Mouse (Mus musculus) heart, postnatal 0 days (tissue): ENCODE results near the gene Timm10b. TPM values are rescaled to one million over a fixed set of nuclear protein-coding genes. Genes with fewer than 3 reads are reported as not detected.
A peak's percentile ranks its signal among the peaks of the same experiment; 100 is the strongest.

Experiments
- ATAC-seq: fragments of 200-750 bp; cut with Nextera tagmentation; 2 replicates; pipeline ENCODE4 v1.8.0; 2017; ENCODE audit warnings: low read depth, moderate number of reproducible peaks, moderate library complexity; ENCODE audit not compliant: insufficient read depth
- DNase-seq: peaks from one replicate; pipeline ENCODE4 v3.0.0-alpha.2; 2016; ENCODE audit warnings: low spot score
- H3K27ac ChIP-seq: fragments of 300-500 bp; sonication (generic); 2 replicates; pipeline ENCODE4 v1.5.1; 2014; ENCODE audit warnings: low read depth, mild to moderate bottlenecking
- H3K27me3 ChIP-seq: fragments of 300-500 bp; sonication (generic); 2 replicates; pipeline ENCODE4 v1.6.1; 2014; ENCODE audit warnings: low read length, mixed read lengths; ENCODE audit not compliant: control insufficient read depth, insufficient read depth
- H3K36me3 ChIP-seq: fragments of 300-500 bp; sonication (generic); replicated peaks from 2 replicates; pipeline ENCODE4 v1.6.1; 2014; ENCODE audit warnings: low read length, mixed read lengths; ENCODE audit not compliant: control insufficient read depth, insufficient read depth
- H3K4me1 ChIP-seq: fragments of 300-500 bp; sonication (generic); 2 replicates; pipeline ENCODE4 v1.6.1; 2014; ENCODE audit warnings: antibody characterized with exemption; ENCODE audit not compliant: control insufficient read depth, insufficient read depth
- H3K4me2 ChIP-seq: fragments of 300-500 bp; sonication (generic); 2 replicates; pipeline ENCODE4 v1.6.1; 2014; ENCODE audit warnings: low read depth, mild to moderate bottlenecking, low read length, moderate library complexity
- H3K4me3 ChIP-seq: fragments of 300-500 bp; sonication (generic); 2 replicates; pipeline ENCODE4 v1.5.1; 2014; ENCODE audit warnings: low read depth, low read length
- H3K9ac ChIP-seq: fragments of 300-500 bp; sonication (generic); replicated peaks from 2 replicates; pipeline ENCODE4 v1.6.1; 2014; ENCODE audit warnings: low read depth, low read length, mixed read lengths
- H3K9me3 ChIP-seq: fragments of 300-500 bp; sonication (generic); replicated peaks from 2 replicates; pipeline ENCODE4 v1.6.1; 2016; ENCODE audit warnings: low read length; ENCODE audit not compliant: control insufficient read depth
- CTCF ChIP-seq: IDR thresholded peaks from 2 replicates; pipeline ENCODE4 v1.5.1; 2016; ENCODE audit warnings: antibody characterized with exemption, control low read depth, low read depth
- EP300 ChIP-seq: IDR thresholded peaks from 2 replicates; pipeline ENCODE4 v1.6.1; 2016; ENCODE audit warnings: antibody characterized with exemption, low read depth
- WGBS: fragments of 180-500 bp; shearing (Covaris S2); extraction: QIAGEN DNeasy Blood & Tissue Kit; methylation state at CpG from one replicate; pipeline ENCODE4 v1.1.7; 2014; 5-methylcytosine and 5-hydroxymethylcytosine counted together
- polyA plus RNA-seq: library from polyadenylated mRNA; unstranded; fragments of >200 nt; fragmentation: Nextera tagmentation; extraction: Ambion mirVana; gene quantifications from 2 replicates; pipeline ENCODE4 v1.2.1, GENCODE M21; 2015
- total RNA-seq: library from RNA; depleted of rRNA; stranded (reverse); fragments of >200 nt; gene quantifications from 2 replicates; pipeline ENCODE4 v1.2.3, GENCODE M21; 2014; ENCODE audit warnings: low replicate concordance; rRNA removed

Timm10b gene
- total and polyA plus RNA-seq, 2 experiments from 2014 or later, result 128 to 213 TPM

DNA sequence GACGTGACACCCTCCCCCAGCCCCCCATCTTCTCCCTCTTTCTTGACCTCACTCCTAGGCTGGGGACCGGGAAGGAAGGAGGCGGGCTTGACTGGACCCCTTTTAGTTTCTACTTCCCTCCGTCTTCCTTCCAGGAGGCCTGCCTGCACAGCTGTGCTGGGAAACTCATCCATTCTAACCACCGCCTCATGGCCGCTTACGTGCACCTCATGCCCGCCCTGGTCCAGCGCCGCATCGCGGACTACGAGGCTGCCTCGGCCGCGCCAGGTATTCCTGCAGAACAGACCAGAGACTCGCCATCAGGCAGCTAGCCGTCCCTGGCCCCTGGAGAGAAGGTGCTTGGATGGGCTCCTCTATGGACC is 1.0 kb downstream of the Timm10b start:
- H3K27ac ChIP-seq, result peak overlapping the region; percentile 94
- H3K27me3 ChIP-seq, result no peaks in the 10 kb centered on the region
- H3K4me1 ChIP-seq, result peaks cover 22% of the 10 kb centered on the region
- peaks cover 36% of the 10 kb centered on the region for H3K36me3 ChIP-seq
- peak overlapping the region; percentile 84 for H3K4me3 ChIP-seq
- ATAC-seq (peak; percentile 16; the same call in 1 of the 2 replicates), DNase-seq (no peak)
- no peaks in the 10 kb centered on the region for H3K9me3 ChIP-seq
- under 1% methylated on average over 18 of the region's 18 CpGs for WGBS
- peak overlapping the region; percentile 92 for H3K4me2 ChIP-seq
- TF ChIP-seq EP300 (no peak), CTCF (no peak)
- peak overlapping the region; percentile 85 for H3K9ac ChIP-seq

DNA sequence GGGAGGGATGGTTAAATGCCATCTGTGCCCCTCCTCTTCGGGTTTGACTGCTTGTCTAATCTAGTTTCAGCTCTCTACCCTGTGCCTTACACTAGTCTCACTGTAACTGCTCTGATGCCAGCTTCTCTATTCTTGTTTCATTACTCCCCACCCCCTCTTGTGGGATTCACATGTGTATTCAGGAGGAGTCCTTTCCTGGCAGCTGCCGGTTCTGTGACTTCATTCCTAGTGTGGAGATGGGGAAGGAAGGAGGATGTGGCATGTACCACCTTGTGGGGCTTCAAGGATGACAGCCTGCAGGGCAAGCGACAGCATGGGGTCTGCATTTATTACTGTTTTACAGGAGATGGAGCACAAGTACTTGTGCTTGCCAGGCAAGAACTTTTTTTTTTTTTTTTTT is 2.1 kb downstream of the Timm10b start:
- Histone ChIP-seq H3K4me2 (peak overlapping the region; percentile 92), H3K4me1 (peaks cover 20% of the 10 kb centered on the region), H3K4me3 (no peak overlapping the region), H3K27me3 (no peaks in the 10 kb centered on the region), H3K9me3 (no peaks in the 10 kb centered on the region), H3K36me3 (peaks cover 26% of the 10 kb centered on the region), H3K27ac (peak overlapping the region; percentile 94), H3K9ac (no peak overlapping the region)
- no peak for ATAC-seq
- TF ChIP-seq EP300 (no peak), CTCF (no peak)
- 54% methylated on average over 3 of the region's 3 CpGs for WGBS
- no peak for DNase-seq

DNA sequence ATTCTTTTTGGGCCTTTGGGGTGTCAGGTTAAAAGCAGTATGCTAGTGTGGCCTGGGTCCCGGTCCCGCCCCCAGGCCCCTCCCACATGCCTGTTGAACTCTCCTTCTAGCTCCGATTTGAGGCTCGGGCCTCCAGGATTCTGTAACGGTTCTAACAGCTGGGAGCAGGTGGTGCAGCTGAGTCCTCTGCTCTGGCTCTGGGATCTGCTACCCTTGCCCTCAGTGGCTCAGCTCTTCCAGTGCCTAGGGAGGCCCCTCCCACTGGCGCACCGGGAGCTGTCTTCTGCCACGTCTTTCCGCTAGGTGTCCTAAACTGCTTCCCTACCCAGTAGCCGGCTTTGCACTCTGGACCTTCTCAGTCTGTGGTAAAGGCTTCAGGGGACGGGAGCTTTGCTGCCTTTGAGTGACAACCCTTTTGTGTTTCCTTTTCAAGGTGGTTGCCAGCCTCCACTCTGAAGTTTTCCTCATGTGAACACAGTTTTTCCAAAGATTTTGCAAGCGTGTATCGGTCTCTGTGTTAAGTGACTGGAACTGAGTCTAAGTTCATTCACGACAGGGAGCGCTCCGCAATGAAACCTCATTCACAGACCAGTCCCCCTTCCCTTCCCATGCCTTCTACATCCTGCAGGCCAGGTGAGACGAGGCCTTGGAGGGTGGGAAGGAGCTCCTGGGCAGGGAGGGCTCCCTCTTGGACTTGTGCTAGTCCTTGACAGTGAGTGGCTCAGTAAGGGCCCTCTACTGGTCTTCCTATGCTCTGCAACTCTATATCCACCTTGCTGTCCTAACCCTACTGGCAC is 11.0 kb downstream of the Timm10b start, which contains the start of gene Dnhd1:
Gene Dnhd1 (plus strand): TSS at position 189 of the 797 bp plus-strand sequence.
- WGBS, result 2% methylated on average over 17 of the region's 17 CpGs
- TF ChIP-seq CTCF (peak; percentile 65), EP300 (no peak)
- H3K4me3 ChIP-seq, result peak within 1 kb of the TSS; percentile 51
- peak within 1 kb of the TSS; percentile 90 for H3K4me2 ChIP-seq
- H3K36me3 ChIP-seq, result no peaks in the 10 kb centered on the region
- ATAC-seq (peak; percentile 93), DNase-seq (peak; percentile 86)
- H3K9ac ChIP-seq, result peak within 1 kb of the TSS; percentile 51; the same call in 1 of the 2 replicates
- H3K27me3 ChIP-seq, result no peaks in the 10 kb centered on the region
- H3K4me1 ChIP-seq, result no peaks in the 10 kb centered on the region; the same call in 1 of the 2 replicates
- H3K9me3 ChIP-seq, result no peaks in the 10 kb centered on the region
- H3K27ac ChIP-seq, result peak within 1 kb of the TSS; percentile 44; the same call in 1 of the 2 replicates

DNA sequence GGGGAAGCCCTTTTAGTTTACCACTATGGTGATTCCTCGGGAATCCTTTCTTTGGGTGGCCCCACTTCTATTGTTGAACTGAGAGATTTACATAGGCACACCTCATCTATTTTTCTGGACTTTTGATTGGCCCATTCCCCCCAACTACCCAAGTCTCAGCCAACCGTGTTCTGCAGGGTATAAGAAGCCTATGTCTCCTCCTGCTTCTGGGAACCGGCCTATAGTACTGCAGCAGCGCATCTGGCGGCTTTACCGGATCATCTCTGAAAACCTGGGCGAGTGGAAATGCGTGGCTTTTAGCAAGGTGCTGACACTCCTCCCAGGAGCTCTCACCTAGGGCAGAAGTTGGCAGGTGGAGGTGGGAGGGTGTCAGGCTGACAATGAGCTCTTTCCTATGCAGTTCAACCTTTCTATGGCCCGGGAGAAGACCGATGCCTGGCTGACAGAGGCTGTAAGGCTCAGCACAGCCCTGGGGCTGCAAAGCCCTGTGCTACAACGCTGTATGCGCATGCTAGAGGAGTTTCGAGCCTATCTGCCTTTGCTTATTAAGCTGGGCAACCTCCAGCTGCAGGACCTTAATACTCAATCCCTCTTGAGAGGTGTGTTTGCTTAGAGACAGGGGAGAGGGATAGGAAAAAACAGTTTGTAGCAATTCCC is 45.8 kb downstream of the Timm10b start:
- Histone ChIP-seq H3K9me3 (no peaks in the 10 kb centered on the region), H3K27me3 (no peaks in the 10 kb centered on the region), H3K4me3 (no peak overlapping the region), H3K4me2 (no peak overlapping the region), H3K4me1 (no peaks in the 10 kb centered on the region), H3K9ac (no peak overlapping the region), H3K27ac (no peak overlapping the region), H3K36me3 (no peaks in the 10 kb centered on the region)
- no peak for TF ChIP-seq CTCF
- TF ChIP-seq EP300, result no peak
- WGBS, result 17% methylated on average over 13 of the region's 13 CpGs
- no peak for ATAC-seq
- DNase-seq, result no peak

DNA sequence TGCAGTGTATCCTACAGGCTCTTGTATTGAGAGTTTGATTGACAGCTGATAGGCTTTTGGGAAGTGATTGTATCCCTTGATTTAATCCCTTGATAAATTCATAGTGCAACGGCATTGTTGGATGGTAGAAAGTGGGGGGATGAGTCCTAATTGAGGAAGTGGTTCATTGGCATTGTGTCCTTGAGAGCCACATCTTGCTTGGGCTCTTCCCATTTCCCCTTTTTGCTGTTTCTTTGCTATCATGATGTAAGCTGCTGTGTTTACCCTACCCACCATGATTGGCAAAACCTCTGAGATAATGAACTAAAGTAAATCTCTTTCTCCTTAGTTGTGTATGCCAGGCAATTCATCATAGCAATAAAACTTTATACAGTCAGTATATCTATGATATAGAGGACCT is 51.0 kb downstream of the Timm10b start:
- TF ChIP-seq CTCF (no peak), EP300 (no peak)
- 45% methylated on average over 1 of the region's 1 CpGs for WGBS
- Histone ChIP-seq H3K9me3 (no peaks in the 10 kb centered on the region), H3K27ac (no peak overlapping the region), H3K27me3 (no peaks in the 10 kb centered on the region), H3K4me1 (no peaks in the 10 kb centered on the region), H3K4me3 (no peak overlapping the region), H3K4me2 (no peak overlapping the region), H3K9ac (no peak overlapping the region), H3K36me3 (no peaks in the 10 kb centered on the region)
- no peak for ATAC-seq
- DNase-seq, result no peak

Other genes starting within 250 kb of the Timm10b start
- gene Fam160a2, start 240.0 kb upstream of the Timm10b start, total RNA-seq, result 19.0 and 33.2 TPM in 2 replicates
- gene Fam160a2, start 240.0 kb upstream of the Timm10b start, polyA plus RNA-seq, result 19.6 and 19.7 TPM in 2 replicates
- not detected in 2 replicates for gene Cnga4, start 235.5 kb upstream of the Timm10b start, total RNA-seq
- gene Cnga4, start 235.5 kb upstream of the Timm10b start, polyA plus RNA-seq, result not detected in 2 replicates
- gene Cckbr, start 214.3 kb upstream of the Timm10b start, total RNA-seq, result not detected in 2 replicates
- gene Cckbr, start 214.3 kb upstream of the Timm10b start, polyA plus RNA-seq, result not detected in 2 replicates
- 75.4 and 84.2 TPM in 2 replicates for gene Cavin3, start 157.8 kb upstream of the Timm10b start, total RNA-seq
- 78.6 and 79.9 TPM in 2 replicates for gene Cavin3, start 157.8 kb upstream of the Timm10b start, polyA plus RNA-seq
- gene Smpd1, start 85.7 kb upstream of the Timm10b start, total RNA-seq, result 159 and 173 TPM in 2 replicates
- gene Smpd1, start 85.7 kb upstream of the Timm10b start, polyA plus RNA-seq, result 81.0 and 85.3 TPM in 2 replicates
- gene Apbb1, start 58.4 kb upstream of the Timm10b start, total RNA-seq, result 48.0 and 170 TPM in 2 replicates
- 67.3 and 69.7 TPM in 2 replicates for gene Apbb1, start 58.4 kb upstream of the Timm10b start, polyA plus RNA-seq
- gene Hpx, start 39.9 kb upstream of the Timm10b start, total RNA-seq, result 0.38 and 1.0 TPM in 2 replicates
- 0.15 and 0.18 TPM in 2 replicates for gene Hpx, start 39.9 kb upstream of the Timm10b start, polyA plus RNA-seq
- gene Trim3, start 6.5 kb upstream of the Timm10b start, total RNA-seq, result 32.3 and 56.5 TPM in 2 replicates
- gene Trim3, start 6.5 kb upstream of the Timm10b start, polyA plus RNA-seq, result 18.0 and 18.1 TPM in 2 replicates
- 53.4 and 80.4 TPM in 2 replicates for gene Arfip2, start 360 bp downstream of the Timm10b start, total RNA-seq
- 31.7 and 32.9 TPM in 2 replicates for gene Arfip2, start 360 bp downstream of the Timm10b start, polyA plus RNA-seq
- gene Gm45799, start 496 bp downstream of the Timm10b start, total RNA-seq, result 40.0 and 126 TPM in 2 replicates
- 58.4 and 62.6 TPM in 2 replicates for gene Gm45799, start 496 bp downstream of the Timm10b start, polyA plus RNA-seq
- 0.04 and 1.9 TPM in 2 replicates for gene Dnhd1, start 10.8 kb downstream of the Timm10b start, total RNA-seq
- gene Dnhd1, start 10.8 kb downstream of the Timm10b start, polyA plus RNA-seq, result 0.03 and 0.36 TPM in 2 replicates
- 228 and 240 TPM in 2 replicates for gene Ilk, start 96.5 kb downstream of the Timm10b start, total RNA-seq
- 272 and 276 TPM in 2 replicates for gene Ilk, start 96.5 kb downstream of the Timm10b start, polyA plus RNA-seq
- gene Rrp8, start 97.3 kb downstream of the Timm10b start, total RNA-seq, result 17.9 and 21.8 TPM in 2 replicates
- 15.5 and 17.1 TPM in 2 replicates for gene Rrp8, start 97.3 kb downstream of the Timm10b start, polyA plus RNA-seq
- 108 and 159 TPM in 2 replicates for gene Taf10, start 104.3 kb downstream of the Timm10b start, total RNA-seq
- 80.1 and 88.4 TPM in 2 replicates for gene Taf10, start 104.3 kb downstream of the Timm10b start, polyA plus RNA-seq
- gene Tpp1, start 112.2 kb downstream of the Timm10b start, total RNA-seq, result 89.7 and 99.9 TPM in 2 replicates
- gene Tpp1, start 112.2 kb downstream of the Timm10b start, polyA plus RNA-seq, result 54.8 and 61.2 TPM in 2 replicates
- gene Dchs1, start 147.6 kb downstream of the Timm10b start, total RNA-seq, result 19.3 and 27.2 TPM in 2 replicates
- 1.9 and 2.1 TPM in 2 replicates for gene Dchs1, start 147.6 kb downstream of the Timm10b start, polyA plus RNA-seq
- 18.6 and 46.1 TPM in 2 replicates for gene Mrpl17, start 171.0 kb downstream of the Timm10b start, total RNA-seq
- 207 and 217 TPM in 2 replicates for gene Mrpl17, start 171.0 kb downstream of the Timm10b start, polyA plus RNA-seq